Mouse (Mus musculus): ENCODE results near the gene Capn1.

DNA sequence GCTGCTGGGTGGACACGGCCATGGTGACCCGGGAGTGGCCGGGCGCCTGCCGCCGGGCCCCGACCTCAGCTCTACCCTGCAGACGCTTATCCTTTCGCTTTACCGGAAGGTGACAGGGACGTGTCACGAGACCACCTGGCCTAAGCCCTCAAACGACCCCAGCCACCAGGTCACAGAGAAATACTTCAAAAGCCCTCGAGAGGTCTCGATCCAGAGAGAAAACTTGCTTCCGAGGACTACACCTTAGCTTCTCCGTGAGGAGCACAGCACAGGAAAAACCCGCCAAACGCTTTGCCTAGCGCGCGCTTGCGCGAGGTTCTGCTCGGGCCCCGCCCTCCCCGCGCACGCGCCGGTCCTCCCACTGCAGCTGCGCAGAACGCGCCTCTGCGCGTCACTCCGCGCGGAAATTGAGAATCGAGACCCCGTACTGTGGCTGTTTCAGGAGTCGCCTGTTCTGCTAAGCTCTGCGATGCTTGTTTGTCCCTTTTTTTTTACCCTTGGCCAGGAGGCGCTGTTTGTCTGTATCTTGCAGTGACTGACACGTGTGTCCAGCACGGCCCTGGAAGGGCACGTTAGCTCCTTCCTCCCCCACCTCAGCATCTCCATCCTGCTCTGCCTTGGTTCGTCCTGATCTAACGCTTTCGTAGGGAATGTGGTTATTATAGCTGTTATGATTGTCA lies 51.7 kb downstream of the Capn1 start, which contains the start of gene Pola2:
- TF ChIP-seq EP300 (IDR thresholded peaks at IDR 0.05; ENCODE audit: low read depth) (no peak), CTCF (IDR thresholded peaks at IDR 0.05; ENCODE audit: low read depth) (peak; percentile 37)
